Mouse (Mus musculus): ENCODE data around the gene Wbp2nl. TPM values are rescaled to one million over a fixed set of nuclear protein-coding genes. Genes with fewer than 3 reads are reported as not detected.

Gene Wbp2nl
- total RNA-seq, 1 experiment from 2014 or later = not detected

DNA sequence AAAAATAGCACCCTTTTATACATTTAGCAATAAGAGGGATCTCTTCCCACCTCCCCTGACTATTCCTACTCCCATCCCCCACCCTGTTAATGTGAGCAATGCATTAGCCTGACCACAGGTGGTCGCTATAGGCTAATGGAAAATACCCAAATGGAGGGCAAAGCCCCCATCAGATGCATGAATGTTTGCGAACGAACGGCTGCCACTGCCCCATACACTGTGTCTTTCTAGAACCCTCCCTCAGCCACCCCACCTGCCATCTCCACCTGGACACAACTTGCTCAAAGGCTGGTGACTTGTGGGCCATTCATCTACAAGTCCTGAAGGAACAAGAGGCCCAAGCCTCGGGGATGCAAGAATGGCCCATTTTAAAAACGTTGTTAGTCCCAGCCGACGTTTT is 4.7 kb upstream of the Wbp2nl start:
- no peak for ATAC-seq (replicated peaks; ENCODE audit: insufficient number of reproducible peaks, low FRiP score, low TSS enrichment, poor library complexity, severe bottlenecking)

DNA sequence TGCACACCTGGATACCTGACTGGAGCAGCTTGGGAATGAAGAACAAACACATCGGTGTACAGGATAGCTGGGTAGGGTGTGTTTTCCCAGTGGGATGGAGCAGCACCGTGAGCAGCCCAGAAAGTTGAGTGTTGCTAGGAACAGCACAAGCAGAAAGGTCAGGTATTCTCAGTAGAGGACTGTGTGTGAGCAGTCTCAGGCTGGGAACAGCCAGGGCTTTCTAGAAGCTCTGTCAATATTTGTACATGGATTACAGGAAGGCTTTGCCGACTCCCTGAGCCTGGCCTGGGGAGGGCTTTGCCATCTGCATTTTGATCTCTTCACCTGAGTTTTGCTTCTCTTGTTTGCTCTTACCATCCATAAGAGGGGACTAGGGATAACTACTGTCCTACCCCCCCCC is 8.4 kb downstream of the Wbp2nl start:
- ATAC-seq (replicated peaks; ENCODE audit: insufficient number of reproducible peaks, low FRiP score, low TSS enrichment, poor library complexity, severe bottlenecking) = no peak

DNA sequence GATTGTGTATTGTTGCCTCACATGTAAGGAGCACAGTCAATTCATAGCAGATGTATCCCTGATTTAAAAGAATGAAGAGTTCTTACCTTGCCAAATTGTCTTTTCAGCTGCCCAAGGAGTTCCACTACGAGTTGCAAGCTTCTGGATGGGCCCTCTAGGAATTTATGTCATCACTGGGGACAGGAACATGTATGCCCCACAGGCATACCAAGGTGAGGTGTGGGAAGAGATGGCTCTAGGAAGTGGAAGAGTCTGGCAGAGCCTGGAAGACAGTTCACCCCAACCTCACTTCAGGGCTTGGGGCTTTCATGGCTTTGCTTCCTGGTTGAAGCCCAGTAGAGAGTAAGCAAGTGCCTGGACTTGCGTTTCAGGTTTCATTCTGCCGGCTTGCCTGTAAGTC is 9.7 kb downstream of the Wbp2nl start:
- ATAC-seq (replicated peaks; ENCODE audit: insufficient number of reproducible peaks, low FRiP score, low TSS enrichment, poor library complexity, severe bottlenecking) = no peak

DNA sequence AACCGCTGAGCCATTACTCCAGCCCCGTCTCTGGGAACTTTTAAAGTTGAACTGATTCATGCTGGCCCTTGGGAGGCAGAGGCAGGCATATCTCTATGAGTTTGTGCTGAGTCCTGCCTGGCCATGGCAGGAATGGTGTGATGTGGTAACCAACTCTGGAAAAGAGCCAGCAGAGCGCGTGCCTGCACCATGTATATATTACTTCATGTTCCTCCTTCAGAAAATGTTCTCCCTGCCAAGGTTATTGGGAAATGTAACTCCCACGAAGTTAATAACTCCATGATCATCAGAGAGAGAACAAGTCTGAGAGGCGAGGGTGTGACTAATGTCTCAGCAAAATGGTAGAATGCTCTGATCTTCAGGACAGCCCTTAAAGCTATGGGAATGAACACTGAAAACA is 19.1 kb downstream of the Wbp2nl start:
- ATAC-seq (replicated peaks; ENCODE audit: insufficient number of reproducible peaks, low FRiP score, low TSS enrichment, poor library complexity, severe bottlenecking) = no peak

DNA sequence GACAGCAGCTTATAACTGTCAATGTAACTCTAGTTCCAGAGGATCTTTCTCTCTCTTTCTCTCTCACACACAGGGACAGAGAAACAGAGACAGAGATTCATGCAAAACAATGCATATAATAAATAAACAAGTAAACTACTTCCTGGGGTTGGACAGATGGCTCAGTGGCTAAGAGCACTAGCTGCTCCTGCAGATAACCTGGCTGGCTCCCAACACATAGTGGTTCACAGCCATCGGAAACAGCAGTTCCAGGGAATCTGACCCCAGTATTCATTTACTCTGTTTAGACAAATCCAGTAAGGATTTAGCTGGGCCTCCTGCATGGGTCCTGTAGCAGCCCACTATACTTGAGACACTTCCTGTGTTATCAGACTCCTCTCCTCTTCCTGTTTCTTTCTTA is 20.9 kb downstream of the Wbp2nl start:
- ATAC-seq (replicated peaks; ENCODE audit: insufficient number of reproducible peaks, low FRiP score, low TSS enrichment, poor library complexity, severe bottlenecking) = no peak

DNA sequence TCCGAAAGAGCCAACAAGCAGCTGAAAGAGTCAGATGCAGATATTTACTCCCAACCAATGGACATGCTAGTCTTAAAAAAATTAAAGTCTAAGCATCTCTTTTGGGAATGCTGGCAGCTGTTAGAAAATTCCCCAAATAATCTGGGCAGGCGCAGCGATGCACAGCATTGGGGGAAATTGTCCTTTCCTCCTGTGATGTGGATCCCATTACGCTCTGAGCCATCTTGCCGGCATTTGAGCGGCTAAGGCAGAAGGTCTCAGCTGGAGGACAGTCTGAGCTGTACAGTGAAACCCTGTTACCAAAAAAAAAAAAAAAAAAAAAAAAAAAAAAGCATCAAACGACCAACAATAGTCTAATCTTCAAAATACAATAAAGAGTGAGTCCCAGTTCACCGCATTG is 23.4 kb downstream of the Wbp2nl start:
- no peak for ATAC-seq (replicated peaks; ENCODE audit: insufficient number of reproducible peaks, low FRiP score, low TSS enrichment, poor library complexity, severe bottlenecking)

DNA sequence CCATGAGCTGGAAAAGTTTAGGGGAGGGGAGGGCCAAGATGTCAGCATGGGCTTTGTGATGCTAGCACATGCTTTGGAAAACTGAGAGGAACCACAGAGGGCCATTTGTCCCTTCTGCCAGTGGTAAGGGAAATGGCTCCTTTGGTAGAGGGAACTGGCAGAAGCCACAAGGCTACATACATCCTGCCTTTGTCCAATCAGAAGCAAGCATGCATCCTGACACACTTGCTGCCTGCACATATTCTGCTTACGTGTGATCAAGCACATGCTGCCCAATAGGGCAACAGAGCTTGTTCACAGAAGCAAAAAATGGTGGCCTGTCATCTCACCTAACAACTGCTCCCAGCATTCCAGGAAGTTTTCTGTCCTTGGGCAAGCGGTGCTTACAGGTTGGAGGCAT is 26.6 kb downstream of the Wbp2nl start:
- peak; percentile 71 for ATAC-seq (replicated peaks; ENCODE audit: insufficient number of reproducible peaks, low FRiP score, low TSS enrichment, poor library complexity, severe bottlenecking)

DNA sequence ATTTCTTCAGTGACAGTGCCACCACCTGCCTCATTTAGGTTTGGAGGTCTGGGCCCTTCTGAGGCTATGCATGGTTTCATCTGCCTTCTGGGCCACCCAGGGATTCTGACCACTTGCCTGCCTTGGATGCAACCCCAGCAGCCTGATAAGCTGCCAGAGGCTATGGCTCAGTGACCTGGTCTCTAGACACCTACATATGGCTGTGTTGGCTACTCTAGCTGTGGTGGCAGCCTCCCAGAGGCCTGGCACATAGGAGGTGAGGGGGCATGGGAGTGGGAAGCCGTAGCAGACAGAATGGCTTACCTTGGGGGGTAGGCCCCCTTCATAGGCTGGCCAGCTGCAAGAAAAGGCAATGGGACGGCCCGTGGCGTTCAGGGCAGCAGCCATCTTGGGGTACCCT is 36.4 kb downstream of the Wbp2nl start:
- ATAC-seq (replicated peaks; ENCODE audit: insufficient number of reproducible peaks, low FRiP score, low TSS enrichment, poor library complexity, severe bottlenecking) = no peak

DNA sequence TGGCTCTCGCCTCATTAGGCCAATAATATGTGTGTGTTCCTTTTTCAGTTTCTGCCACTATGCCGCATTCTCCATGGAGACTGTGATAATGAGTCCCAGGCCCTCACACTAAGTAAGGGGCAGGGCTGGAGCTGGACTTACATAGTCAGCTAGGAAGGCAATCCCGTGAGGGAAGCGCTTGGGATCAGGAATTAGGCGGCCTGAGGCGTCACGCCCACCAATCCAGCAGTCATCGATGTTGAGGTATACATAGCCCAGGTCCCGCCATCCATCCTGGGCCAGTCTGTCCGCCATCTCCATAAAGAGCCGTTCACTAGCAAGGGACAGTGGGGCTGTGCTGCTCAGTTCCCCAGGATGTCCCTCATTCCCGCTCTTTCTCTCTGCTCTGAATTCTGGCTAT is 37.9 kb downstream of the Wbp2nl start:
- ATAC-seq (replicated peaks; ENCODE audit: insufficient number of reproducible peaks, low FRiP score, low TSS enrichment, poor library complexity, severe bottlenecking) = no peak

DNA sequence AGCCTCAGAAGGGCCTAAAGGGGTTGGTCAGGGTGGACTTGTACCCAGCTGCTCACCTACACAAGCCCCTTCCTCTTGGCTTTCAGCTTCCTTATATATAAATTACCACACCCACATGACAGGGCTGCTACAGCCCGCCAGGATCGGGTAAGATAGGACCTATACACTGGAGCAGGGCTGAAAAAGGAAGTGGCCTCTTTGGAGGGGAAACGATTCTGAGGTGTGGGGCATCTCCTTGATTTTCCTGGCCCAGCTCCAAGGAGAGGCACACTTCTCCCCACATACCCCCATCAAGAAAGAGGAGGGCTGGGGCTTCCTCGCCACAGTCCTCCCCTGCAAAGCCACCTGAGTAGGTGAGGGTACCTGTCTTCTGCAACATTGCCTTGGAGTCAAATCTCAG is 39.1 kb downstream of the Wbp2nl start:
- no peak; the same call in 1 of the 2 replicates for ATAC-seq (replicated peaks; ENCODE audit: insufficient number of reproducible peaks, low FRiP score, low TSS enrichment, poor library complexity, severe bottlenecking)

DNA sequence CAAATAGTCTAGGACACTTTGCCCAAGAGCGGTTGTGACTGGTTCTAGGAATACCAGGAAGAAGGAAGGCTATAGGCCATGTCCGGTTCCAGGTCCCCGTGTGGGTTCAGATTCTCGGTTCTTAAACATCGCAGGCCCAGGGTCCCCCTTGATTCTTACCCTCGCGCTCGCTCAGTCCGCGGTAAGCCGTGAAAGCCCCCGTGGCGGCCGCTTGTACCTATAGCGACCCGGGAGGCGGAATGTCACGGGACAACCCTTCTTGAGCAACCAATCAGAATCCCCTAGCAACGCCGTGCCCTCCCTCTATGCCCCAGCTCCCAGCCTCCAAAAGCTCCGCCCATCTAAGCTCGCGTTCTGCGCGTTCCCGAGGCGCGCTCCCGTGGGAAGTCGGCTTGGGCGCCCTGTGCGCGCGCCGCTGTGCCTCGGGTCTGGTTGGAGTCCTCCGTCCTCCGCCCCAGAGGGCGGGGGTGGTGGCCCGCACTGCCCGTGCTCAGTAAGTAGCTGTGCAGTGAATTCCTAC is 39.9 kb downstream of the Wbp2nl start, which contains the start of the genes Naga, Pheta2 and Smdt1:
Gene Naga, minus strand, starts transcription at position 333 of the 520 bp plus-strand sequence.
Gene Pheta2, plus strand, starts transcription at position 350 of the 520 bp plus-strand sequence.
Gene Smdt1, plus strand, starts transcription at position 367 of the 520 bp plus-strand sequence.
- ATAC-seq (replicated peaks; ENCODE audit: insufficient number of reproducible peaks, low FRiP score, low TSS enrichment, poor library complexity, severe bottlenecking) = peak; percentile 59

DNA sequence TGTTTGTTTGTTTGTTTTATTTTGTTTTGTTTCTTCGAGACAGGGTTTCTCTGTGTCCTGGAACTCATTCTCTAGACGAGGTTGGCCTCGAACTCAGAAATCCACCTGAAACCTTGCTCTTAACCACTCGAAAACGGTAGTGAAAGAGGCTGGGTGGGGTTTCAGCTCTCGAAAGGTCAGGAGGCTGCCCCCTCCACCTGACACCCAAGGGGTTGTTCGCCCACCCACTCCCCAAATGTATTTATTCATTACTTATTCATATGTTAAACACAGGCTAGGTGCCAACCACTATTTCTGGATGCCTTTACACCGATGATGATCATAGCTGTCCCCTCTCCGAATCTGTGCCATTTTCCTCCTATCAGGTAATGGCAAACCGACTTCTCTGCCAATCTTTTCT is 40.4 kb downstream of the Wbp2nl start:
- no peak for ATAC-seq (replicated peaks; ENCODE audit: insufficient number of reproducible peaks, low FRiP score, low TSS enrichment, poor library complexity, severe bottlenecking)

DNA sequence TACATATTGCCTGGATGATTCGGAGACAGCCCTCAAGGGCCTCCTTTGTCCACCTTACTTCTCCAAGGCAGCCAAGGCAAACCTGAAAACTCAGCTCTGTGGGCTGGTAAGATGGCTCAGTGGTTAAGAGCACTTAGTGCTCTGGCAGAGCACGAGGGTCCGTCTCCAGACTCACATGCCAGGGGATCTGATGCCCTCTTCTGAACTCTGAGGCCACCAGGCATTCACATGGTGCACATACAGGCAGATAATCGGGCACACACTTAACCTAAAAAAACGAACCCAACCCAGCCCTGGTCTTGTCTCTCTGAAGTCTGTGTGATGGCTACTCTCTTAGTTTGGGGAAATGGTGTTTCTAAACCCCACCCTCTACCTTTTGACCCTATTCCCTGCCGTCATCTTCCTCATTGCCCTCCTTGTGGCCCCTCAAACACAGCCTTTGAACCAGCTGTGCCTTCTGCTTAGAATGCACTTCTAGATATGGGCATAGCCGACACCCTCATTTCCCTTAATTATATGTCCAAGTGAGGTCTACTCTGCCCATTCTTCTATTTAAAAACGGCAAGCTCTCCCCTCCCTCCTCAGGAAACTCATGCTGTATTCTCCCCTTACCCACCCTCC is 41.0 kb downstream of the Wbp2nl start:
- ATAC-seq (replicated peaks; ENCODE audit: insufficient number of reproducible peaks, low FRiP score, low TSS enrichment, poor library complexity, severe bottlenecking) = peak; percentile 19

DNA sequence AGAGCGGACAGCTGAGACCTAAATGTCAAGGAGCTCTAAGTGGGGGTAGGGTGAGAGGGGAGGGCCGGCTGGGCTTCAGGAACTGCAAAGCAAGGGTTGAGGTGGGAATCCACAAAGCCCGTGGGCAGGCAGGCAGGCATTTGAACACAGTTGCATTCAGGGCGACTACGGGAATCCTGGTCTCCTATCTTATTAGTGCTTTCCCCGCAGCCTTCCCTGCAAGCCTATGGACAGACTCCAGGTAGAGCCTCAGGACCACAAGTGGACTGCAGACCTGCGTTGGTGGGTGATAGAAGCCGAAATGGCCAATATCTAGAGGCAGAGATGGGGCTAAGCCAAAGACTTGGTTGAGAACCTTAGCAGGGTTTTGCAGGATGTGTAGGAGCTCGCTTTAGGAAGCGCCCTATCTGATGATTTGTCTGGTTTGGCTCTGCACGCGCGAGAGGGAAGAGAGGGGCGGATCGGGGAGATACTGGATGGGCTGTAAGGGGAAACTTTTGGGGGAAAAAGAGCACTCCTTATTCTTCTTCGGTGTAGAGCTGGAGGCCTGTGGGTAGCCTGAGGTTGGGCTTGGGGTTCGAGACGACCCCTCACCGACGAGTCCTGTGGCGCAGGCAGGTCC is 41.8 kb downstream of the Wbp2nl start:
- no peak for ATAC-seq (replicated peaks; ENCODE audit: insufficient number of reproducible peaks, low FRiP score, low TSS enrichment, poor library complexity, severe bottlenecking)

DNA sequence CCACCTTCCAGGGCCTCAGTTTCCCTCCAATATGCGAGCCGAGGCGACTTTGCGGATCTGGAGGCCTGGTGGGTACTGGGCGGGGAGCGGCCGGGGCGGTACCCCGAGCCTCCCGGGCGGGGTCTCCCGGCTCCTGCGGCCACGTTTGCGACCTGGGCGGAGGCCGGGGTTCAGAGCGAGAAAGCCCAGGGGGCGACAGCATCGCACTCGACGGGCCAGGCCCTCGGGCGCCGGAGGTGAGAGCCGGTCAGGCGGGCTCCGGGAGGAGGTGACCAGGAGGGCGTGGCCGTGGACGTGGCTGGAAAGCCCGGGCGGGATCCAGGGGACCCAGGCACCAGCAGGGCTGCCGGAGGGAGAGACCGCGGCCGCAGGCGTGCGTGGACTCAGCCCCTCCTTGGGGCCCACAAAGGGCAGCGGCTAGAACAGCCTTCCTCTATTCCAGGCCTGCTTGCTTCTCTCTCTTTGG is 42.3 kb downstream of the Wbp2nl start:
- peak; percentile 7; the same call in 1 of the 2 replicates for ATAC-seq (replicated peaks; ENCODE audit: insufficient number of reproducible peaks, low FRiP score, low TSS enrichment, poor library complexity, severe bottlenecking)

DNA sequence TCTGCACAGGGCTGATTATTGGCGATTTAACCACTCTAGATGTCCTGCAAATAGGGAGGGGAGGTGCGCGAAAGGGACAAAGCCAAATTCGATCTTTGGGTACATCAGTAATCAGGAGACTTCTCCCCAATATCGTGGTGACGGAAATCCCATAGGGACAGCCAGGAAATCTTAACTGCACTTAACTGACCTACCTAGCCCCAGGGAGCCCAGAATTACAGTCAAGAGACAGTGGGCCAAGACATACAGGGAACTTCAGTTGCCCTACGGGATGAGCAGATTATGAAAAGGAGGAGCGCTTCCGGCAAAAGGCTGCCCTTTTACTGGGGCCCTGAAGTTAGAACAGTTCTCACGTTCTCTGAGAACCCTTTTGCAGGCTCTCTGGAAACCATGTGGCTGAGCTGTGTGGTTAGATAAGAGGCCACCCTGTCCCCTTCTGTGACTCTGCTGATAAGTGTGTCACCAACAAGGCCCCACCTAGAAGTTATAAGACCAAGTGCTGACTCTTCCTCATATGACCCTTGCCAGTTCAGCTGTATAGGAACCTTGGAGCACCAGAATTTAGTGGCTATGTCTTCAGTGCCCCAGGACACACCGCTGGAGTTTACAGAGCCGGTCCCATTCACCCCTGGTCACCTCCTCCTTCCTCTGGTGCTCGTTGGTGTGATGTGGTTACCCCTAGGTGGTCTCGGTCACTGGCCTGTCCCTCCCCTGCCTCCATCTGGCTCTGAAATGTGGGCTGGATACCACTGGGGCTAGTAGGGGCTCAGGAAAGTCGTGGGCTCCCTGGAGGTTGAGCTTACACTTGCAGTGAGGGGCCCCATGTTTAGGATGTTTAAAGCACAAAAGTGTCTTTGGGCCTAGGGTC is 43.2 kb downstream of the Wbp2nl start:
- ATAC-seq (replicated peaks; ENCODE audit: insufficient number of reproducible peaks, low FRiP score, low TSS enrichment, poor library complexity, severe bottlenecking) = peak; percentile 16

DNA sequence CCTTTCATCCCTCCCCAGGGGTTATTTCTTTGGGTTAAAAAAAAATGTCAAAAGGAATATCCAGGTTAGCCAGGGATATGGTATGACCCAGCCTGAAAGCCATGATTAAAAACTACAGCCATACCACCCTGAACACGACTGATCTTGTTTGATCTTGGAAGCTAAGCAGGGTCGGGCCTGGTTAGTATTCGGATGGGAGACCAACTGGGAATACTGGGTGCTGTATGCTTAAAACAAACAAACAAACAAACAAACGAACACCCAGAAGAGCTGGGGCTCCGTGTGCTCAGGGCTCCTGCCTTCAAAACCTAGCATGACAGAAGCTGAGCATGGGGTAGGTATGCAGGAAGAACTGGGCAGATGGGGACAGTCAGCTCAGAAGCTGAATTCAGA is 43.8 kb downstream of the Wbp2nl start:
- no peak for ATAC-seq (replicated peaks; ENCODE audit: insufficient number of reproducible peaks, low FRiP score, low TSS enrichment, poor library complexity, severe bottlenecking)

DNA sequence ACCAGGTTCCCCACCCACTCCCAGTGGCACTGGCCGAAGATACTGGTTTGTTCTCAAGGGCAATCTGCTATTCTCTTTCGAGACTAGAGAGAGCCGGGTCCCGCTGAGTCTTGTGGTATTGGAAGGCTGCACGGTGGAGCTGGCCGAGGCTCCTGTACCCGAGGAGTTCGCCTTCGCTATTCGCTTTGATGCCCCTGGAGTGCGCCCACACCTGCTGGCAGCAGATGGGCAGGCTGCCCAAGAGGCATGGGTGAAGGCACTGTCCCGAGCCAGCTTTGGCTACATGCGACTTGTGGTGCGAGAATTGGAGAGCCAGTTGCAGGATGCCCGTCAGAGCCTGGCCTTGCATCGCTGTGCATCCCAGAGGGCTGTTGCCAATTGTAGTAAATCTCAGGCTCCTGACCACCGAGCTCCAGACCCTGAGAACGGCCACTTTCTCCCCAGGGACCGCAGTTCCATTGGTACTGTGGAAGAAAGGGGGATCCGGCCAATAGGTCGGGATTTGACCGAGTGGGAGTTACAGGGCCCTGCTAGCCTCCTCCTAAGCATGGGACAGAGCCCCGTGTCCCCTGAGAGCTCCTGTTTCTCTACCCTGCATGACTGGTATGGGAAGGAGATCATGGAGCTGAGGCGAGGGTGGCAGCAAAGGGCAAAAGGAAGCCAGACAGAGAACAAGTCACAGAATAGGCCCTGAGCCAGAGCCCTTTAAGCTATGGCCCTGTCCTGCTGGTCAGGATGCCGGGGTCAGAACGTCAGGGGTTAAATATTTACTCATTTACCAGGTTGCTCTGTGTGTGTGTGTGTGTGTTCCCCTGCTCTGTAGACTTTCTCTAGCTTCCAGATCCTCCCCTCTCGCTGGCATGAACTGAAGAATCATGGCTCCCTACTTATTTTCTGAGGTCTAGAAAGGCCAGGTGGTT is 44.9 kb downstream of the Wbp2nl start:
- ATAC-seq (replicated peaks; ENCODE audit: insufficient number of reproducible peaks, low FRiP score, low TSS enrichment, poor library complexity, severe bottlenecking) = no peak

Data from monocyte, adult 5-6 weeks (primary cell).